Mouse (Mus musculus): ENCODE data around the gene Lrrc37a. TPM values are rescaled to one million over a fixed set of nuclear protein-coding genes. Genes with fewer than 3 reads are reported as not detected.

The Lrrc37a gene
- polyA plus RNA-seq, 1 experiment from 2014 or later = not detected

GRCm38 (mm10) chr11:103425031-103425430, 79.4 kb downstream of the Lrrc37a start:
- no peaks in the 10 kb centered on the region for H3K4me1 ChIP-seq (ENCODE audit: control insufficient read depth, insufficient read depth, low read length)
- no peak overlapping the region for H3K4me3 ChIP-seq (ENCODE audit: low read depth, low read length)
- ATAC-seq (replicated peaks; ENCODE audit: insufficient number of reproducible peaks, low FRiP score, low TSS enrichment, low read depth) = no peak
- H3K9me3 ChIP-seq (replicated peaks; ENCODE audit: control insufficient read depth, low read length) = no peaks in the 10 kb centered on the region
- WGBS = 33% methylated on average over 5 of the region's 5 CpGs
- H3K4me2 ChIP-seq (ENCODE audit: low read depth, low read length) = no peak overlapping the region
- no peaks in the 10 kb centered on the region for H3K36me3 ChIP-seq (replicated peaks; ENCODE audit: control insufficient read depth, insufficient read depth, low read depth, low read length)
- H3K27me3 ChIP-seq (ENCODE audit: control insufficient read depth, insufficient read depth, low read length) = no peaks in the 10 kb centered on the region
- no peak overlapping the region for H3K27ac ChIP-seq (replicated peaks; ENCODE audit: low read depth, low read length)
- DNase-seq (ENCODE audit: low spot score) = peak; percentile 23
- H3K9ac ChIP-seq (replicated peaks; ENCODE audit: low read length) = no peak overlapping the region

GRCm38 (mm10) chr11:103419667-103420066, 84.7 kb downstream of the Lrrc37a start:
- Histone ChIP-seq H3K36me3 (replicated peaks; ENCODE audit: control insufficient read depth, insufficient read depth, low read depth, low read length) (no peaks in the 10 kb centered on the region), H3K27ac (replicated peaks; ENCODE audit: low read depth, low read length) (no peak overlapping the region), H3K9ac (replicated peaks; ENCODE audit: low read length) (no peak overlapping the region), H3K9me3 (replicated peaks; ENCODE audit: control insufficient read depth, low read length) (no peaks in the 10 kb centered on the region), H3K4me3 (ENCODE audit: low read depth, low read length) (no peak overlapping the region), H3K4me2 (ENCODE audit: low read depth, low read length) (no peak overlapping the region), H3K27me3 (ENCODE audit: control insufficient read depth, insufficient read depth, low read length) (no peaks in the 10 kb centered on the region), H3K4me1 (ENCODE audit: control insufficient read depth, insufficient read depth, low read length) (no peaks in the 10 kb centered on the region)
- ATAC-seq (replicated peaks; ENCODE audit: insufficient number of reproducible peaks, low FRiP score, low TSS enrichment, low read depth) (no peak), DNase-seq (ENCODE audit: low spot score) (no peak)
- 87% methylated on average over 13 of the region's 13 CpGs for WGBS

DNA sequence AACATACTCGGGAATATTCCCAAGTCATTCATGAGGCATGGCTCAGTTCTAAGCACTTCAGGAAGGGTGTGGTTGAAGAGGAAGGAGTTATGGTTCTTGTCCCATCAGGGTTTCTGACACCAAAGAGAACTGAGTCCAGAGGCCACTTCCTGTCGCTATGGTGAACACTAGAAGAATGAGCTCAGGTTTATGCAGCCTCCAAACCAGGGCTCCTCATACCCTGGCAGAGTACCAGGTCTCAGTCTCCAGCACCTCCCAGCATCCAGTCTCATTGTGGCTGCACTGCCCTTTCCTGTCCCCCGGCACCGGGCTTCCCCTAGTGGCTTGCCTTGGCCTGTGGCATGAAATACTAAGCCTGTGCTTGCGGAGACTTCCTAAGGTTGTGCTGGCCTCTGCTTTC, 85.2 kb downstream of the Lrrc37a start:
- no peak overlapping the region for H3K4me3 ChIP-seq (ENCODE audit: low read depth, low read length)
- no peak overlapping the region for H3K4me2 ChIP-seq (ENCODE audit: low read depth, low read length)
- H3K4me1 ChIP-seq (ENCODE audit: control insufficient read depth, insufficient read depth, low read length) = no peaks in the 10 kb centered on the region
- DNase-seq (ENCODE audit: low spot score) (no peak), ATAC-seq (replicated peaks; ENCODE audit: insufficient number of reproducible peaks, low FRiP score, low TSS enrichment, low read depth) (no peak)
- no peak overlapping the region for H3K9ac ChIP-seq (replicated peaks; ENCODE audit: low read length)
- H3K27me3 ChIP-seq (ENCODE audit: control insufficient read depth, insufficient read depth, low read length) = no peaks in the 10 kb centered on the region
- H3K27ac ChIP-seq (replicated peaks; ENCODE audit: low read depth, low read length) = no peak overlapping the region
- H3K9me3 ChIP-seq (replicated peaks; ENCODE audit: control insufficient read depth, low read length) = no peaks in the 10 kb centered on the region
- H3K36me3 ChIP-seq (replicated peaks; ENCODE audit: control insufficient read depth, insufficient read depth, low read depth, low read length) = no peaks in the 10 kb centered on the region
- WGBS = 75% methylated on average over 5 of the region's 5 CpGs

- Histone ChIP-seq H3K4me1 (ENCODE audit: control insufficient read depth, insufficient read depth, low read length) (no peaks in the 10 kb centered on the region), H3K27ac (replicated peaks; ENCODE audit: low read depth, low read length) (no peak overlapping the region), H3K36me3 (replicated peaks; ENCODE audit: control insufficient read depth, insufficient read depth, low read depth, low read length) (no peaks in the 10 kb centered on the region), H3K4me3 (ENCODE audit: low read depth, low read length) (no peak overlapping the region), H3K4me2 (ENCODE audit: low read depth, low read length) (no peak overlapping the region), H3K9me3 (replicated peaks; ENCODE audit: control insufficient read depth, low read length) (no peaks in the 10 kb centered on the region), H3K27me3 (ENCODE audit: control insufficient read depth, insufficient read depth, low read length) (no peaks in the 10 kb centered on the region), H3K9ac (replicated peaks; ENCODE audit: low read length) (no peak overlapping the region)
- 86% methylated on average over 1 of the region's 1 CpGs for WGBS
- ATAC-seq (replicated peaks; ENCODE audit: insufficient number of reproducible peaks, low FRiP score, low TSS enrichment, low read depth) (no peak), DNase-seq (ENCODE audit: low spot score) (no peak)
Measured at GRCm38 (mm10) chr11:103413516-103413915, 90.9 kb downstream of the Lrrc37a start.

DNA sequence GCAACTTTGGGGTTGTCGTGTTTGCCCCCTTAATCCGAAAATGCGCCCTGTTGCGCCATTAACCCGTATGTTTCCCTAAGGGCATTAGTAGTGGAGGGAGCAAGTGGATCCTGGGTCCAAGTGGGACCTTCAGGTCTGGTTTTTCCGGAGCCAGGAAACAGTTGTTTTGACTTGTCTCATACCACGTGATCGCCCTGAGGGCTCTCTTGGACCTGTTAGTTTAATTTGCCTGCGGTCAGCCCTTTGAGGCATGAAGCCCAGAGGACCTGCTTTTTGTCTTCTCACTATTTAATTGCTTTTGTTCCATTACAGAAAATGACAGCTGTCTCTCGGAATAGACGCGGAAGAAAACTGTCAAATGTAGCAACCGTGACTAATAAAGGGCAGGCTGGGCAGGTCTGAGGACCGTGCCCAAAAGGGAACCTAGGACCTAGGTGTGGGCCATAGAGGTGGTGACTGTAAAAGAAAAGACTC, 91.4 kb downstream of the Lrrc37a start:
- H3K4me2 ChIP-seq (ENCODE audit: low read depth, low read length) = peak overlapping the region; percentile 87
- no peaks in the 10 kb centered on the region for H3K27me3 ChIP-seq (ENCODE audit: control insufficient read depth, insufficient read depth, low read length)
- H3K9ac ChIP-seq (replicated peaks; ENCODE audit: low read length) = peak overlapping the region; percentile 77
- H3K9me3 ChIP-seq (replicated peaks; ENCODE audit: control insufficient read depth, low read length) = no peaks in the 10 kb centered on the region
- ATAC-seq (replicated peaks; ENCODE audit: insufficient number of reproducible peaks, low FRiP score, low TSS enrichment, low read depth) (no peak; the same call in 1 of the 2 replicates), DNase-seq (ENCODE audit: low spot score) (no peak)
- peak overlapping the region; percentile 81 for H3K4me3 ChIP-seq (ENCODE audit: low read depth, low read length)
- WGBS = 2% methylated on average over 14 of the region's 14 CpGs
- H3K36me3 ChIP-seq (replicated peaks; ENCODE audit: control insufficient read depth, insufficient read depth, low read depth, low read length) = no peaks in the 10 kb centered on the region
- H3K4me1 ChIP-seq (ENCODE audit: control insufficient read depth, insufficient read depth, low read length) = no peaks in the 10 kb centered on the region
- no peak overlapping the region for H3K27ac ChIP-seq (replicated peaks; ENCODE audit: low read depth, low read length)

- H3K27me3 ChIP-seq (ENCODE audit: control insufficient read depth, insufficient read depth, low read length) = no peaks in the 10 kb centered on the region
- no peak within 1 kb of the TSS; the same call in 1 of the 2 replicates for H3K27ac ChIP-seq (replicated peaks; ENCODE audit: low read depth, low read length)
- H3K36me3 ChIP-seq (replicated peaks; ENCODE audit: control insufficient read depth, insufficient read depth, low read depth, low read length) = no peaks in the 10 kb centered on the region
- peak within 1 kb of the TSS; percentile 77 for H3K9ac ChIP-seq (replicated peaks; ENCODE audit: low read length)
- DNase-seq (ENCODE audit: low spot score) = peak; percentile 98
- peak; percentile 97 for ATAC-seq (replicated peaks; ENCODE audit: insufficient number of reproducible peaks, low FRiP score, low TSS enrichment, low read depth)
- no peaks in the 10 kb centered on the region for H3K4me1 ChIP-seq (ENCODE audit: control insufficient read depth, insufficient read depth, low read length)
- peak within 1 kb of the TSS; percentile 81 for H3K4me3 ChIP-seq (ENCODE audit: low read depth, low read length)
- no peaks in the 10 kb centered on the region for H3K9me3 ChIP-seq (replicated peaks; ENCODE audit: control insufficient read depth, low read length)
- under 1% methylated on average over 67 of the region's 67 CpGs for WGBS
- peak within 1 kb of the TSS; percentile 87 for H3K4me2 ChIP-seq (ENCODE audit: low read depth, low read length)
Measured at GRCm38 (mm10) chr11:103411981-103412949, 92.1 kb downstream of the Lrrc37a start, which contains the start of gene Plekhm1. TSS of gene Plekhm1 (minus strand) at chr11:103412687.

GRCm38 (mm10) chr11:103411301-103411700, 93.1 kb downstream of the Lrrc37a start:
- H3K4me2 ChIP-seq (ENCODE audit: low read depth, low read length) = no peak overlapping the region
- no peak for DNase-seq (ENCODE audit: low spot score)
- no peak for ATAC-seq (replicated peaks; ENCODE audit: insufficient number of reproducible peaks, low FRiP score, low TSS enrichment, low read depth)
- no peak overlapping the region for H3K4me3 ChIP-seq (ENCODE audit: low read depth, low read length)
- H3K9me3 ChIP-seq (replicated peaks; ENCODE audit: control insufficient read depth, low read length) = no peaks in the 10 kb centered on the region
- no peaks in the 10 kb centered on the region for H3K36me3 ChIP-seq (replicated peaks; ENCODE audit: control insufficient read depth, insufficient read depth, low read depth, low read length)
- no peaks in the 10 kb centered on the region for H3K4me1 ChIP-seq (ENCODE audit: control insufficient read depth, insufficient read depth, low read length)
- 68% methylated on average over 1 of the region's 1 CpGs for WGBS
- no peaks in the 10 kb centered on the region for H3K27me3 ChIP-seq (ENCODE audit: control insufficient read depth, insufficient read depth, low read length)
- no peak overlapping the region for H3K27ac ChIP-seq (replicated peaks; ENCODE audit: low read depth, low read length)
- H3K9ac ChIP-seq (replicated peaks; ENCODE audit: low read length) = no peak overlapping the region; the same call in 1 of the 2 replicates

DNA sequence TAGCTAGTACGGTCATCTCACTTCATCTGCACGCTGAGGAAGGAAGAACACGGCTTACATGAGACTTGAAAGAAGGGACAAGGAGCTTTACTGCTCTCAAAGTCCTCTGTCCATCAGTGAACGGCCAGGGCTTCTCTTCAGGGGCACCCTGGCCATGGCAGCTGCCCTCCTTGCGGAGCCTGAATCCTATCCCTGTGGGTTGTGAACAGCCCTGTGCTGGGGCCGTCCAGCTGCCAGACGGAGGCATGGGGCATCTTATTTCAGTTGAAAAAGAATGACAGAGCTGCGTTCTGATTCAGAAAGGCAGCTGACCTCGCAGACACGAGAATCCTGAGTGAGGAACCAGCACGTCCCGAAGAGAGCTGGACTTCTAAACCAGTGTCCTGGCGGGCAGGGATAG, 95.5 kb downstream of the Lrrc37a start:
- H3K27me3 ChIP-seq (ENCODE audit: control insufficient read depth, insufficient read depth, low read length) = no peaks in the 10 kb centered on the region
- H3K4me2 ChIP-seq (ENCODE audit: low read depth, low read length) = no peak overlapping the region
- no peaks in the 10 kb centered on the region for H3K36me3 ChIP-seq (replicated peaks; ENCODE audit: control insufficient read depth, insufficient read depth, low read depth, low read length)
- no peak for DNase-seq (ENCODE audit: low spot score)
- no peak overlapping the region for H3K4me3 ChIP-seq (ENCODE audit: low read depth, low read length)
- no peaks in the 10 kb centered on the region for H3K4me1 ChIP-seq (ENCODE audit: control insufficient read depth, insufficient read depth, low read length)
- no peak for ATAC-seq (replicated peaks; ENCODE audit: insufficient number of reproducible peaks, low FRiP score, low TSS enrichment, low read depth)
- no peak overlapping the region for H3K9ac ChIP-seq (replicated peaks; ENCODE audit: low read length)
- WGBS = 89% methylated on average over 13 of the region's 13 CpGs
- H3K9me3 ChIP-seq (replicated peaks; ENCODE audit: control insufficient read depth, low read length) = no peaks in the 10 kb centered on the region
- no peak overlapping the region for H3K27ac ChIP-seq (replicated peaks; ENCODE audit: low read depth, low read length)

Data from embryonic facial prominence, embryonic 11.5 days (tissue).